In genomic region chr15:10379757-10380458, GRCm38 (mm10) we compare ENCODE assay signal across 41 mouse cellular contexts. TPM values are rescaled to one million over a fixed set of nuclear protein-coding genes. Genes with fewer than 3 reads are reported as not detected.
"Had no signal": no experiment of that assay in that cellular context is flagged by ENCODE, and none has a peak within 500 bp of the region (broad histone marks: within the 10 kb centered on the region; RNA-seq: fewer than 3 reads in every experiment).

No protein-coding gene starts in this region.

- H3K27ac ChIP-seq: heart, adult 2 months; heart, embryonic 13.5 days; heart, embryonic 15.5 days; hindbrain, embryonic 13.5 days; hindbrain, embryonic 15.5 days; hindbrain, postnatal 0 days; kidney, embryonic 15.5 days; kidney, postnatal 0 days; limb, embryonic 13.5 days; limb, embryonic 15.5 days had no signal

- H3K4me2 ChIP-seq: heart, embryonic 11.5 days; heart, embryonic 13.5 days; heart, embryonic 15.5 days; hindbrain, embryonic 13.5 days; hindbrain, embryonic 15.5 days; kidney, embryonic 15.5 days; limb, embryonic 13.5 days; limb, embryonic 15.5 days had no signal

- H3K9me3 ChIP-seq: heart, embryonic 13.5 days; heart, embryonic 15.5 days; hindbrain, embryonic 13.5 days; hindbrain, embryonic 15.5 days; kidney, embryonic 15.5 days; limb, embryonic 13.5 days; limb, embryonic 15.5 days had no signal

- H3K4me1 ChIP-seq: hindbrain, embryonic 13.5 days; hindbrain, embryonic 15.5 days; kidney, embryonic 15.5 days; limb, embryonic 13.5 days; limb, embryonic 15.5 days had no signal

- H3K27me3 ChIP-seq: heart, embryonic 13.5 days; heart, embryonic 15.5 days; hindbrain, embryonic 13.5 days; hindbrain, embryonic 15.5 days; kidney, embryonic 15.5 days; limb, embryonic 13.5 days; limb, embryonic 15.5 days had no signal

- ATAC-seq: hindbrain, postnatal 0 days; intestine, embryonic 16.5 days had no signal

- H3K36me3 ChIP-seq: heart, embryonic 13.5 days; heart, embryonic 15.5 days; hindbrain, embryonic 13.5 days; hindbrain, embryonic 15.5 days; kidney, embryonic 15.5 days; limb, embryonic 13.5 days; limb, embryonic 15.5 days had no signal

- H3K9ac ChIP-seq: heart, embryonic 13.5 days; heart, embryonic 15.5 days; hindbrain, embryonic 13.5 days; hindbrain, embryonic 15.5 days; kidney, embryonic 15.5 days; limb, embryonic 13.5 days; limb, embryonic 15.5 days had no signal

- DNase-seq: gastrocnemius, postnatal 14 days; gastrocnemius, postnatal 36 days; heart, adult 11 months; heart, adult 2 months; heart, postnatal 14 days; heart, postnatal 36 days; kidney, adult 11 months; kidney, adult 2 months; kidney, adult 9 months; kidney, postnatal 14 days; kidney, postnatal 36 days; layer of hippocampus, adult 9-11 months; layer of hippocampus, postnatal 36 days; left cerebral cortex, postnatal 4 days had no signal

- H3K4me3 ChIP-seq: heart, adult 2 months; heart, embryonic 13.5 days; heart, embryonic 15.5 days; hindbrain, embryonic 13.5 days; hindbrain, embryonic 15.5 days; kidney, embryonic 15.5 days; limb, embryonic 13.5 days; limb, embryonic 15.5 days had no signal

RNA-seq across cellular contexts. Expression of gene Agxt2, which starts 21.6 kb away (rescaled TPM):
- total RNA-seq: gastrocnemius, adult 18-20 months; gastrocnemius, adult 8-10 months; gastrocnemius, postnatal 14 days; gastrocnemius, postnatal 36 days; heart, adult 2 months; heart, postnatal 14 days; heart, postnatal 36 days; hematopoietic stem cell, adult 5-6 weeks; hindbrain, postnatal 0 days; layer of hippocampus, adult 18-20 months; layer of hippocampus, adult 8-10 months; layer of hippocampus, postnatal 14 days; layer of hippocampus, postnatal 36 days; left cerebral cortex, adult 18-20 months; left cerebral cortex, adult 8-10 months; left cerebral cortex, postnatal 10 days; left cerebral cortex, postnatal 25 days; left cerebral cortex, postnatal 4 days had no signal
- polyA plus RNA-seq: heart, adult 2 months; heart, embryonic 13.5 days; heart, embryonic 15.5 days; heart, postnatal 0 days; hindbrain, embryonic 11.5 days; hindbrain, embryonic 13.5 days; hindbrain, embryonic 15.5 days; hindbrain, postnatal 0 days; intestine, embryonic 14.5 days; limb, embryonic 11.5 days; limb, embryonic 13.5 days; limb, embryonic 15.5 days had no signal

RNA-seq across cellular contexts. Expression of gene Gm21973, which starts 54.7 kb away (rescaled TPM):
- total RNA-seq: gastrocnemius, adult 18-20 months; gastrocnemius, adult 8-10 months; gastrocnemius, postnatal 14 days; gastrocnemius, postnatal 36 days; heart, adult 2 months; heart, postnatal 14 days; heart, postnatal 36 days; hematopoietic stem cell, adult 5-6 weeks; hindbrain, postnatal 0 days; layer of hippocampus, adult 18-20 months; layer of hippocampus, adult 8-10 months; layer of hippocampus, postnatal 14 days; layer of hippocampus, postnatal 36 days; left cerebral cortex, adult 18-20 months; left cerebral cortex, adult 8-10 months; left cerebral cortex, postnatal 10 days; left cerebral cortex, postnatal 25 days; left cerebral cortex, postnatal 4 days had no signal
- polyA plus RNA-seq: gonadal fat pad, adult 2 months; heart, adult 2 months; heart, embryonic 11.5 days; heart, embryonic 13.5 days; heart, embryonic 15.5 days; heart, postnatal 0 days; hindbrain, embryonic 11.5 days; hindbrain, embryonic 13.5 days; hindbrain, embryonic 15.5 days; hindbrain, postnatal 0 days; intestine, embryonic 14.5 days; intestine, embryonic 16.5 days; kidney, adult 2 months; kidney, embryonic 15.5 days; kidney, postnatal 0 days; large intestine, adult 2 months; limb, embryonic 11.5 days; limb, embryonic 13.5 days; limb, embryonic 15.5 days had no signal
